Mouse (Mus musculus) gastrocnemius, postnatal 36 days (tissue): ENCODE results near the gene Clec2g. TPM values are rescaled to one million over a fixed set of nuclear protein-coding genes. Genes with fewer than 3 reads are reported as not detected.
"Not testable (repeated sequence)": the region's sequence is repeated elsewhere in the genome, so short reads cannot be mapped to it uniquely, and the experiment has no call there.

Experiments
- DNase-seq, 2 experiments: peaks; one replicate each; pipeline ENCODE4 v3.0.0; 2022
- intact Hi-C: fragments of 180-260 bp; cut with DNase I; formaldehyde crosslinking; loops from one replicate; pipeline ENCODE4 v1.15.1; 2025
- long read RNA-seq, 2 experiments: library from polyadenylated mRNA; stranded (forward); transcript quantifications; one replicate each; pipeline ENCODE4 v2.0.0; 2021
- total RNA-seq, 2 experiments: library from RNA; stranded (reverse); gene quantifications; 2 replicates each; pipeline ENCODE4 v1.2.3; 2021

Clec2g gene
- total RNA-seq, result 1 to 10 TPM; 2.3 to 2.5 TPM
- long read RNA-seq, experiment 1, result 0 reads
- long read RNA-seq, experiment 2, result 0 reads

GRCm38 (mm10) chr6:128934081-128934480 is at the start of gene Clec2g:
TSS of gene Clec2g (plus strand) at chr6:128934381.
- intact Hi-C loops, DNase-seq: not testable (repeated sequence)

DNA sequence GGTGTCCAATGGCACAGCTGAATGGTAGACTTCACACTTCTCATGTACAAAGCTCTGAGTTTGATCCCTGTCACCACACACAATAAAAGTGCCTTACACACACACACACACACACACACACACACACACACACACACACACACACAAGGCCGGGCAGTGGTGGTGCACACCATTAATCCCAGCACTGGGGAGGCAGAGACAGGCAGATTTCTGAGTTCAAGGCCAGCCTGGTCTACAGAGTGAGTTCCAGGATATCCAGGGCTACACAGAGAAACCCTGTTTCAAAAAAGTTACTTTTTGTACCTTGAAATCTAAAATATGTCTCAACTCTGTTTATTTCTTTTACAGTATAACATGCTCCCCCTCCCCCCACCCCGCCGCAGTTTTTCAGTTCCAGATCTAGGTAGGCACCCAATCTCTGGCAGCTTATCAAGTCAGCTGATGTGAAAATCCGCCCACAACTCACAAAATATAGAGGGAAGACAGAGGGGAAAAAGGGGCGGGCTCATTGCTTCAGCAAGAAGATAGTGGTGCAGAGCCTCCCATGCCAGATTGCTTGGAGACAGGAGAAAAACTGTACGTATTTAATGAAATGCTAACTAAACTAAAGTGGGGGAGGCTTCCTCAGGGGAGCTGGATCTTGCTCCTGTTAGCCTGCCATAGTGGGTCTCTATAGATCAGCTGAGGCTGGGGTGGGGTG is 46.9 kb upstream of the Clec2g start, which contains the start of gene Clec2i:
Gene Clec2i (plus strand): TSS at position 498 of the 700 bp plus-strand sequence.
- intact Hi-C loops, result loop anchor here (10.0 kb wide), 1 partner anchor 1202 kb away; no protein-coding TSS in a partner anchor

DNA sequence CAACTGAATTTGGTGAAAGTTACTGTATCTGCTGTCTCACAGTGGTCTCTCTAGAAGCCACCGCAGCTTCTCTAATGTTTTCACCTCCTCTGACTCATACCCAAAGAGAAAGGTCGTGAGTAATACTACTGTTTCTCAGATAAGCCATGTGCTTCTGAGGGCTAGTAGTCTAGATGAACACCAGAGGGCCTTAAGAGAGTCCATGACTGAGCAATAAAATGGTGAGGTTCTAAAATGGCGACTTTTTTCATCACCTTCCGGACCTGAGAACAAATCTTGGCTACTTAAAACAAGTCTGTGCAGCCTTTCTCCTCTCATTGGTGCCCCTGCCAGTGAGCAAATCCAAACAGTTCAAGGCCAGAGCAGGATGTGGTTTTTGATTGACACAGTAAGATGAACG is 45.3 kb upstream of the Clec2g start:
- no peak for DNase-seq
- intact Hi-C loops, result loop anchor here (10.0 kb wide), 1 partner anchor 1204 kb away; no protein-coding TSS in a partner anchor

More for the DNA sequence above, 46.9 kb upstream of the Clec2g start, which contains the start of gene Clec2i:
- DNase-seq, result not testable (repeated sequence)

DNA sequence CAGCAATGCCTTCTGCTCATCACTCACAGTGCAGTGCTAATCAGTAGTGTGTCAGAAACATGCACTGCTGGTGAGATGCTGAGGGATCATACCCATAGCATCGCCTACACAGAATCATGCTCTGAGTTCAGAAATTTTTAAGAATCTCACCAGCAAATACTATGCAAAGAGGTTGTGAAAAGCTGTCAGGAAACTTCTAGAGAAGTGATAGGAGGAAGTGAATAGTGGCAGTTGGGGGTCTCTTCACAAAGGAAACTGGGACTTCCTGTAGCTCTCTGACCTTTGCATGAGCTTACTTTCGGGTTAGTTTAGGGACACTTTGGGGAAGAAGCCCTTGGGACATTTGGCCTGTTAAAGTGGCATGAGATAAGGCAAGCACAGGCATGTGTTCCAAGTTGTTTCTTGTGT is 43.2 kb upstream of the Clec2g start, which contains the start of gene BC035044:
Gene BC035044 (minus strand): TSS at position 179 of the 408 bp plus-strand sequence.
- DNase-seq, result no peak
- intact Hi-C loops, result loop anchor here (2.0 to 10.0 kb wide), 2 partner anchors 78 to 294 kb away; partner anchors contain the start of gene Clec2d

GRCm38 (mm10) chr6:128895404-128896001 is 38.7 kb upstream of the Clec2g start:
- intact Hi-C loops, result loop anchor here (10.0 kb wide), 1 partner anchor 289 kb away; the partner anchor contains the start of gene Clec2d
- no peak for DNase-seq

DNA sequence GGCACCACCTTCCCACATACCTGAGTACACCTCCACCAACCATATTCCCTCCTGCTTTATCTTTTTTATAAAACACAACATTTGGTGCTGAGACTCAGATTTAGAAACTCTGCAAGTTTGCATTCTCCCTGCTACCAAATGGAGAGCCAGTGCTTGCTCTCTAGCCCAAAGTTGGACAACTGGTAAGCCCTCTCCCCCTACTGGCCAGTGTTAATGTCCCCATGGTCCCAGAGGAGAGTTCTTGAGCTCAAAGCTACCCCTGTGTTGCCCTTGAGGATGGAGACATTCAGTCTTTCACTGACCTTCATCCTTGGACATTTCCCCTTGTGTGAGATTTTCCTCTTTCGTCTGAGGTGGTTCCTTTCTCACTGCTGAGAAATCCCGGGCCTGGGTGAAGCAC is 34.1 kb upstream of the Clec2g start:
- no peak for DNase-seq
- intact Hi-C loops, result no loop called here

DNA sequence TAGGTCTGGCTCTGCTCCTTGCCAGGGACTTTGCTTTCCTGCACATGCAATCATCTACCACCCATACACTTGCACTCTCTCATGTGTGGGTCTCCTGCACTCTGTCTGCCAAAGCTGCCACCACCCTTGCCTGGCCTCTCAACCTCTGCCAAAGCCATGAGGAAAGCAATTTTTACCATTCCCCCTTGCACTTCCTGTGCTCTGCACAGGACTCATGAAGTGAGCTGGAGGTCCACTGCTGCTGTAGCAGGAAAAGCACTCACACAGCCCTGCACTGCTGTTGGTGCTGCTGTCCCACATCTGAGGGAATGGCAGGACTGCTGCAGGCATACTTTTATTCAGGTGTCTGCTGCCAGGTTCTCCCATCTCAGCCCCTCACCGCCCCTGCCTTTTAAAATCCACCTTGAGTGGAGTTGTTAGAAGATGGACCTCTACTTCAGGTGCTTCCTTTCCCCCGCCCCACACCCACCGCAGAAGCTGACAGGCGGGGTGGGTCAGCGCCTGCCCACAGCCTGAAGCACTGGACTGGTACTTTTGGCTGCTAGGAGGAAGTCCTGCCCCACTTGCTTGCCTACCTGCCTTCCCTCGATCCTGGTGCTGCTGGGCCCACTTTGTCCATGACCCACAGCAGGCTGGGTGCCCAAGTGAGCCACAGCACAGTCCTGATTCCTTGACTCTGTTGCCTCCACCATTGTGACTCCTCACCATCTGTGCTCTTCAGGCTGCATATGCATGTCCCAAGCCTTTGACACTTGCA is 33.2 kb upstream of the Clec2g start:
- not testable (repeated sequence) for DNase-seq

DNA sequence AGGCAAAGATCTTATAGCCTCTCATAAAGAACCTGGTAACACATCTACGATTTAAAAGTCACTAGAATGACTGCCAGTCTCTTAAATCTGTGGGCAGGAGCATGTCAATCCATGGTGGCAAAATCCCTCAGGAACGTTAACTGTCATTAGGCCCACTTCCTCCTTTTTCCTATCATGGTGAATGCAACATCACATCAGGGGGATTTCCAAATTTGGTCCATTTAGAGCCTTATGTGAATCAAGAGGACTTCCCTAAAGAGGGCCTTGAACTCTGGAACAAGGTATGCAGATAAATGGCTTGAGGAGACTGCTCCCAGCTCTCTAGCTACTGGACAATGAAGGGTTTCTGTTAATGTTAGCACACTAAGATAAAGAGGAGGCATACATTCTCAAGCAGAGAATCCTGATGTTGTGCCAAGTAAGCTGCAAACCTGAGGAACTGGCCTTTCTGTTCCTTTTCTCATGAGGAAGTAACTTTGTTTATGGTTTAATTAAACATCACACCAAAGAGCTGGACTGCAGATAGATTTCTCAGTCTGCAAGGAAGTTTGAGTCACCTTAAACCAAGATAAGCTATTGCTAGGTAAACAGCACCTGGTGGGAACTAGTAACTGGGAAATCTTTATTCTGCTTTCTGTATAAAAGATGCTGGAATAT is 20.5 kb upstream of the Clec2g start:
- intact Hi-C loops, result no loop called here
- no peak for DNase-seq

More for the DNA sequence above, 33.2 kb upstream of the Clec2g start:
- intact Hi-C loops, result not testable (repeated sequence)

DNA sequence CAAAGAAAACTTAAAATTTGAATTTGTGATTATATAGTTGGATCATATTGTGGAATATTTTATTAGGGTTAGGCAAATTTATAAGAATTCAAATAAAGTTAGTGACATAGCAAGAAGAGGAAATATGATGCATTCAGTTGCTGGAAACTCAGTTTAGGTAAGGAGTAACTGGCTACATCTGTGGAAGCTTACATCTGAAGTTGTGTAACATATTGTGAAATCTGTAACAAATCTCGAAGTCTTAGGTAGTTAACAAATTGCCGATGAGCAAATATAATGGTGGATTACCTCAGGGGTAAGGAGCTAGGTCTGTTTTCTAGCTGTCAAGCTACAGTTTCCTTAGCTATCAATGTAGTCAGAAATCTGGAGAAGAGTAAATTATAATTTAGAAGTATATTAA is 16.9 kb upstream of the Clec2g start:
- intact Hi-C loops, result no loop called here
- no peak for DNase-seq

DNA sequence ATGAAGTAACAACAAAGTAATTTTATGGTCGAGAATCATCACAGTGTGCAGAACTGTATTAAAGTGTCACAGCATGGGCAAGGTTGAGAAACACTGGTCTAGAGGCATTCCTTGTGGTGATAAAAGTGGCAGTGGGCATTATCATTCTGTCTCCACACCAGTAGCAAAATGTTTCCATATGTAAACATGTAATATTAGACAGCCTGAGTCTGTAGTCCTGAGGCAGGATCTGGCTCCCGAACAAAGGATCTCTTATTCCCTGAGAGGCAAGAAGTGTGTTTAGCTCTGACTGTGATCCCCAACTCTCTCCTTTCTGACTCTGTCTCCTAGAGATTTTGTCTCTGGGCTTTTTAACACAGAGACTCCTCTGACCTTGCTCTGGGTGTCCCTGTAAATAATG is 1.1 kb upstream of the Clec2g start:
- intact Hi-C loops, result no loop called here
- DNase-seq, result no peak

GRCm38 (mm10) chr6:128935889-128936665 is 1.9 kb downstream of the Clec2g start:
- intact Hi-C loops, DNase-seq: not testable (repeated sequence)

GRCm38 (mm10) chr6:128941646-128942421 is 7.7 kb downstream of the Clec2g start:
- intact Hi-C loops, result no loop called here
- no peak for DNase-seq

GRCm38 (mm10) chr6:128945564-128945963 is 11.4 kb downstream of the Clec2g start:
- DNase-seq, result no peak
- intact Hi-C loops, result no loop called here

- no peak for DNase-seq
- intact Hi-C loops, result no loop called here
Observed at GRCm38 (mm10) chr6:128961110-128961509, 26.9 kb downstream of the Clec2g start.

DNA sequence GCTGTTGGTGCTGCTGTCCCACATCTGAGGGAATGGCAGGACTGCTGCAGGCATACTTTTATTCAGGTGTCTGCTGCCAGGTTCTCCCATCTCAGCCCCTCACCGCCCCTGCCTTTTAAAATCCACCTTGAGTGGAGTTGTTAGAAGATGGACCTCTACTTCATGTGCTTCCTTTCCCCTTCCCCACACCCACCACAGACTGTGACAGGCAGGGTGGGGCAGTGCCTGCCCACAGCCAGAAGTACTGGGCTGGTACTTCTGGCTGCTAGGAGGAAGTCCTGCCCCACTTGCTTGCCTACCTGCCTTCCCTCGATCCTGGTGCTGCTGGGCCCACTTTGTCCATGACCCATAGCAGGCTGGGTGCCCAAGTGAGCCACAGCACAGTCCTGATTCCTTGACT is 27.9 kb downstream of the Clec2g start:
- DNase-seq, intact Hi-C loops: not testable (repeated sequence)

DNA sequence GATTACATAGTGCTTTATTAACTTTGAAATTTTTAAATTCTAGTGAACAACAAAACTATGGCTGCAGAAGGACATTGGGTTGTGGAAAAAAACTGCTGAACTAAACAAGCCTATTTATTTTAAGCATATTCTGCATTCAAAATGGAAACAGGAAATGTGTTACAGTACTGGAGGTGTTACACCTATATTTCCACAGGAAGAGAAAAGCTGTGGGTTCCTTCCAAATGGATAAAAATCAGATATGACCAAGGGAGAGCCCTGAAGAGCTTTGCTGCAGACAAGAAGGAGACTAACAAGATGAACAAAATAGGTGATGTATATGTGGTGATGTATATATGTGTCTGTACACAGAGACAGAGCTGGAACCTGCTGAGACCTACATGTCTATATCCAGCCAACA is 30.3 kb downstream of the Clec2g start:
- intact Hi-C loops, result no loop called here
- no peak for DNase-seq

GRCm38 (mm10) chr6:128968463-128968862 is 34.3 kb downstream of the Clec2g start:
- intact Hi-C loops, result loop anchor here (2.0 kb wide), 1 partner anchor 78 kb away; the partner anchor contains the start of gene BC035044
- no peak for DNase-seq

DNA sequence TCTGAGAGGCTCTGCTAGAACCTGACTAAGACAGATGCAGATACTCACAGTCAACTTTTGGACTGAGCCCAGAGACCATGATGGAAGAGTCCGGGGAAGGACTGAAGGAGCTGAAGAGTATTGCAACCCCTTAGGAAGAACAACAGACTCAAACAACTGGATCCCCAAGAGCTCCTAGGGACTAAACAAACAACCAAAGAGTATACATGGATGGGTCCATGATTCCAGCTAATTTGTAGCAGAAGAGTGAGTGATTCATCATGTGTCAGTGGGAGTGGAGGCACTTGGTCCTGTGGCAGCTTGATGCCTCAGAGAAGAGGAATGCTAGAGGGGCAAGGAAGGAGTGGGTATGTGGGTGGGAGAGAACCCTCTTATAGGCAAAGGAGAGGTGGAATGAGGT is 35.6 kb downstream of the Clec2g start:
- no peak for DNase-seq
- intact Hi-C loops, result loop anchor here (2.0 kb wide), 1 partner anchor 79 kb away; the partner anchor contains the start of gene BC035044
